13 mouse cellular contexts compared by ENCODE assay signal in the genomic region with DNA sequence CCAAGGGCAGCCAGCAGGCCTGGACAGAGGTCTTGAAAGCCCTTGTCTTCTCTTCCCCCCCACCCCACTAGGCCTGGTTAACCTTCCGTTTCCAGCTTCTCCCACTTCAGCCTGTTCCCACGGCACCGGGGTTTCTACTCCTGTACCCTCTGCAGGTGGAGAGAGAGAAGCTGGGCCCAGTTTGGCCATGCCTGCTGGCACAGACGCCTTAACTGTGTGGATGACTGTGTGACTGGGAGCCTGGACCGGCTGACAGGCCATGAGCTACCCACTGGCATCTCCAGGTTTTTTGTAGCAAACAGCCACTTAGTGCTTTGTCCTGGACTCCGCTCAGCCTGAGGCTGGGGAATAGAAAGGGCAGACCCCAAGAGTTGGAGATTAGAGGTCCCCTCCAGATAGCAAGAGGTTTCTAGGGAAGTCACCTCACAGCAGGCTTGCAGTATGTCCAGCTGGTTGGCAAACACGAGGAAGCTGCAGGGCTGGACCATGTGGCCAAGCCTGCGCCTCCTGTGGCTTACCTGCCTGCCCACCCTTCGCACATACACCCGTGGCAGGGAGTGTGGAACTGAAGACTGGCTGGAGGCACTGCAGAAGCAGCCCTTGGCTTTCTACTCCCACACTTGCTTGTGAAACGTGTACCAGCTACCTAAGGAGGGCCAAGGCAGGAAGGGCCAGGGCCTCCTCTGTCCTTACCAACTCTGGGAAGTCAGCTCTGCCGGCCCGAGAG.
"Had no signal": no experiment of that assay in that cellular context is flagged by ENCODE, and none has a peak within 500 bp of the region (broad histone marks: within the 10 kb centered on the region; RNA-seq: fewer than 3 reads in every experiment).

No protein-coding gene starts in this region.

- H3K27ac ChIP-seq: layer of hippocampus, adult 2 months; limb, embryonic 13.5 days; liver, embryonic 14.5 days; neural tube, embryonic 13.5 days had no signal

- H3K9me3 ChIP-seq: limb, embryonic 13.5 days; neural tube, embryonic 13.5 days had no signal

- H3K4me3 ChIP-seq: layer of hippocampus, adult 2 months; limb, embryonic 13.5 days; neural tube, embryonic 13.5 days had no signal

- H3K9ac ChIP-seq: limb, embryonic 13.5 days; liver, embryonic 14.5 days; neural tube, embryonic 13.5 days had no signal

- ATAC-seq: midbrain, embryonic 16.5 days had no signal

- DNase-seq: kidney, postnatal 10 days; kidney, postnatal 4 days; lung, adult 18-20 months; retina, postnatal 1 day; right cerebral cortex, postnatal 4 days; spleen, adult 18-20 months; thymus, adult 18-20 months; thymus, postnatal 14 days had no signal

- H3K4me2 ChIP-seq: limb, embryonic 13.5 days; neural tube, embryonic 13.5 days had no signal

- H3K27me3 ChIP-seq: limb, embryonic 13.5 days; neural tube, embryonic 13.5 days had no signal
